Mouse (Mus musculus) heart, adult 10 weeks (tissue): Measurements from ENCODE around the gene Prr23a1. TPM values are rescaled to one million over a fixed set of nuclear protein-coding genes. Genes with fewer than 3 reads are reported as not detected.

Experiments used
- polyA plus RNA-seq: library from polyadenylated mRNA; stranded (reverse); fragments of 350-450 nt; fragmentation: Illumina TruSeq; extraction: RNeasy Lipid Tissue Mini Kit (QIAGEN cat#74804); gene quantifications from one replicate; pipeline ENCODE4 v1.2.3, GENCODE M21; 2014; ENCODE audit warnings: low read depth, low replicate concordance

Gene Prr23a1
- not detected for polyA plus RNA-seq

DNA sequence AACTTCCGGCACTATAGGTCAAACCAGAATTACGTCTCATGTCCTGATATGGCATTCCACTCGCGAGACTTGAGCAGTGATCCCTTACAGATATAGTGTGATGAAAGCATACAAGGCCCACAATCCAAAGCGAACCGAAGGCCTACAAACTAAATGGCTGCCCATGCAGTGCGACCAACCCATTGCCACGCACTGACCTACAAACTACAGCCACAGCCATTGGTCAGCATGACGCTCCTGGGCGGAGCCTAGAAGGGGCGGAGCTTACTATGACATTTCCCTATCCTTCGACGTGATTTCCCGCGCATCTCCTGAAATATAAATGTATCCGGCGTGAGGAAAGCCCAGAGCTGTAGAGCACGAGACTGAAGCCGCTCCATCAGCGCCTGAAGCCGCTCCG lies at the start of gene Prr23a1:
Gene Prr23a1, plus strand, starts transcription at position 387 of the 400 bp plus-strand sequence.

DNA sequence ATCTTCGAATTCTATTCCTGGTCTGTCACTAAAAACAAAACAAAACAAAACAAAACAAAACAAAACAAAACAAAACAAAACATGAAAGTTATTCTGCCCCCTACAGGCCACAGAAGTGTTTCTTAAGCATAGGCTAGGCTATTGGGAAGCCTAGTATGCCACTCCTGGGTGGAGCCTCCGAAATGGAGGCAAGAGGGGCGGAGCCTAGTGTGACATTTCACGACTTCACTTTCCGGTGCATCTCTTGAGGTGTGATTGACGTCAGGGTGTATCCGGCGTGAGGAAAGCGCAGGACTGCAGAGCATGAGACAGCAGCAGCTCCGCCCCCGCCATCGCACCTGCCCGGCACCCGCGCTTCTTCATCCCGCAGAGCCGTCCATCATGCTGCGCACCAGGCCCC lies 13.9 kb downstream of the Prr23a1 start, which contains the start of gene Prr23a2:
Gene Prr23a2, plus strand, starts transcription at position 285 of the 400 bp plus-strand sequence.

DNA sequence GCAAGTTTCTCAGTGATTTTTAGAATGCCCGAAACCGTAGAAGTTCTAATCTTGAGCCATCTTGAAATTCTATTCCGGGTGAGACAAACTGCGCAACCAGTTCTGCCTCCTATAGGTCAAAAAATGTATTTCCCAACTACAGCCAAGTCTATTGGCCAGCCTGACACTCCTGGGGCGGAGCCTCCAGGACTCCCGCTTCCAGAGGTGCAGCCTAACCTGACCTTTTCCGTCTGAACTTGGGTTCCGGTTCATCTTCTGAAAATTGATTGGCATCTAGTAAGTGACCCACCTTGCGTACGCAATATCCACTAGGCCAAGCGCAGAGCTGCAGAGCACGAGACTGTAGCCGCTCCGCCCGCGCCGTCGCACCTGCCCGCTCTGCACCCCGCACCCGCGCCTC lies 22.3 kb downstream of the Prr23a1 start, which contains the start of gene Prr23a3:
Gene Prr23a3, plus strand, starts transcription at position 197 of the 400 bp plus-strand sequence.

Other genes starting within 250 kb of the Prr23a1 start
- gene Mrps22, start 240.8 kb upstream of the Prr23a1 start, polyA plus RNA-seq = 36.5 TPM
- not detected for gene Prr23a2, start 14.0 kb downstream of the Prr23a1 start, polyA plus RNA-seq
- not detected for gene Prr23a3, start 22.3 kb downstream of the Prr23a1 start, polyA plus RNA-seq
- not detected for gene 7420426K07Rik, start 60.6 kb downstream of the Prr23a1 start, polyA plus RNA-seq
- gene Foxl2, start 112.8 kb downstream of the Prr23a1 start, polyA plus RNA-seq = not detected
- 11.8 TPM for gene Faim, start 143.9 kb downstream of the Prr23a1 start, polyA plus RNA-seq
- gene Gm1123, start 193.2 kb downstream of the Prr23a1 start, polyA plus RNA-seq = not detected